Mouse (Mus musculus) forebrain, embryonic 16.5 days (tissue): ENCODE results near the gene Pde6h. TPM values are rescaled to one million over a fixed set of nuclear protein-coding genes. Genes with fewer than 3 reads are reported as not detected.

ENCODE experiments used
- ATAC-seq: fragments of 200-750 bp; cut with Nextera tagmentation; 2 replicates; pipeline ENCODE4 v1.8.0; 2017; ENCODE audit warnings: mild to moderate bottlenecking, moderate library complexity
- H3K27ac ChIP-seq: fragments of 300-500 bp; sonication (generic); 2 replicates; pipeline ENCODE4 v1.5.1; 2014; ENCODE audit warnings: low read length, control low read depth
- H3K27me3 ChIP-seq: fragments of 300-500 bp; sonication (generic); replicated peaks from 2 replicates; pipeline ENCODE4 v1.6.1; 2014; ENCODE audit warnings: low read length; ENCODE audit not compliant: control insufficient read depth, insufficient read depth
- H3K36me3 ChIP-seq: fragments of 300-500 bp; sonication (generic); 2 replicates; pipeline ENCODE4 v1.6.1; 2014; ENCODE audit not compliant: control insufficient read depth, insufficient read depth
- H3K4me1 ChIP-seq: fragments of 300-500 bp; sonication (generic); replicated peaks from 2 replicates; pipeline ENCODE4 v1.6.1; 2014; ENCODE audit warnings: low read length; ENCODE audit not compliant: control insufficient read depth, insufficient read depth
- H3K4me2 ChIP-seq: fragments of 300-500 bp; sonication (generic); 2 replicates; pipeline ENCODE4 v1.6.1; 2014; ENCODE audit warnings: mild to moderate bottlenecking, low read length, control low read depth
- H3K4me3 ChIP-seq: fragments of 300-500 bp; sonication (generic); replicated peaks from 2 replicates; pipeline ENCODE4 v1.5.1; 2014; ENCODE audit warnings: mild to moderate bottlenecking, low read length, control low read depth
- H3K9ac ChIP-seq: fragments of 300-500 bp; sonication (generic); replicated peaks from 2 replicates; pipeline ENCODE4 v1.6.1; 2014; ENCODE audit warnings: low read depth, low read length, control low read depth
- H3K9me3 ChIP-seq: fragments of 300-500 bp; sonication (generic); 2 replicates; pipeline ENCODE4 v1.6.1; 2016; ENCODE audit warnings: low read length; ENCODE audit not compliant: control insufficient read depth
- WGBS: fragments of 180-500 bp; shearing (Covaris S2); extraction: QIAGEN DNeasy Blood & Tissue Kit; methylation state at CpG from one replicate; pipeline ENCODE4 v1.1.7; 2014; 5-methylcytosine and 5-hydroxymethylcytosine counted together
- polyA plus RNA-seq: library from polyadenylated mRNA; unstranded; fragments of >200 nt; fragmentation: Nextera tagmentation; extraction: Ambion mirVana; gene quantifications from 2 replicates; pipeline ENCODE4 v1.2.1, GENCODE M21; 2015

Gene Pde6h
- polyA plus RNA-seq, 1 experiment from 2014 or later, result not detected

DNA sequence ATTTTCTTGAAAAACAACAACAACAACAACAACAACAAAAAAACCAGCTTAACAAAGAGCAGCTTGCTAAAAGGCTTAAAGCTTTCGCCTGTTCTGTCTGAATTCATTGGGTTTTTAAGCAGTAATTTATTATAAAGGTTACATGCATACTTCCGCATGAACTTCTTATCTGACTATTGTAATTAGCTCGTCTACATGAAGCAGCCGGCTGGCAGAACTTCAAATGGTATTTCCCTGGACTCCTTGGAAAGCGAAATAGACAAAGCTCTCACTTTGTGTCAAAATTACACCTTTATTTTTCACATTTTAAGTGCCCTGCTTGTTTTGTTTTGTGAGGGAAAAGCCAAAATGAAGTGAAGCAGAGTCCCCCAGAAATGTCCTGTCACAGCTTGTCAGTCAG lies 72.7 kb downstream of the Pde6h start:
- 18% methylated on average over 5 of the region's 5 CpGs for WGBS
- Histone ChIP-seq H3K27ac (no peak overlapping the region), H3K27me3 (no peaks in the 10 kb centered on the region), H3K4me3 (no peak overlapping the region), H3K4me1 (0 out of 2 replicates have a peak, but pooled peaks cover 4% of the 10 kb centered on the region), H3K9me3 (no peaks in the 10 kb centered on the region), H3K9ac (no peak overlapping the region), H3K4me2 (no peak overlapping the region), H3K36me3 (no peaks in the 10 kb centered on the region)
- no peak for ATAC-seq

DNA sequence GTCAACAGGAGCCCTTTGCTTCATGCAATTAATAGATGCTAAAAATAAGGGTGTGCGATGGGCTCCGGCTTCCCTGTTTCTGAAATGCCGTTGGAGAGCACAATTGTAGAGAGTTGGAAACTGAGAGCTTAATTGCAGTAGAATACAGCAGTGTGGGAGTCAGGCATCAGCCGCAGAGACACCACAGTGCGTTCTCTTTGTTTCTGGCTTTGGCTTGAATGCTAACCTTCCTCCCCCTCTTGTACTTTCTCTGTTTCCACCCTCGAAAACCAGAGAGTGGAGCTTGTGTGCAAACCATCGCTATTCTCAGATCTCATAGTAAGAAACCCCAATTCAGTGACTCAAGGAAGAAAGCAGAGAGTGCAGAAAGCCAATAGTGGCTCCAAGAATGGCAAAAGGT lies 74.5 kb downstream of the Pde6h start:
- ATAC-seq, result no peak
- H3K9me3 ChIP-seq, result no peaks in the 10 kb centered on the region
- no peak overlapping the region for H3K27ac ChIP-seq
- H3K4me1 ChIP-seq, result 0 out of 2 replicates have a peak, but pooled peaks cover 4% of the 10 kb centered on the region
- H3K27me3 ChIP-seq, result no peaks in the 10 kb centered on the region
- no peaks in the 10 kb centered on the region for H3K36me3 ChIP-seq
- 57% methylated on average over 7 of the region's 7 CpGs for WGBS
- no peak overlapping the region for H3K9ac ChIP-seq
- no peak overlapping the region for H3K4me3 ChIP-seq
- H3K4me2 ChIP-seq, result no peak overlapping the region

DNA sequence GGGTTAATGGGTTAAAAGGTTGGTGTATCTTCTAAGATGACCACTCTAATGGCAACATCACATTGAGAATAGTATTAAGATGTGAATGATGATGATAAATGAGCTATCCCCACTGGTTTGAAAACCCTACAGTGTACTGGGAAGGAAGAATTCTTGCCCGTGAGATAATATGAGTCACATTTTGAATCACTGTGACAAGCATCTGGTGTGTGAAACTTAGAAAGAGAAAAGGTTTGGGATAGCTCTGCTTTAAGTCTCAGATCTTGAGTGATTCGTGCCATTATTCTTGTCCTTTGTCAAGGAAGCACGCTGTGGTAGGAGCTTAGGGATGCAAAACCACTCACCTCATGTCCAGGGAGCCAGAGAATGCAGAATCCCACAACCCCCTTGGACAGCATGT lies 75.4 kb downstream of the Pde6h start:
- Histone ChIP-seq H3K36me3 (no peaks in the 10 kb centered on the region), H3K27me3 (no peaks in the 10 kb centered on the region), H3K4me3 (no peak overlapping the region), H3K9ac (no peak overlapping the region), H3K9me3 (no peaks in the 10 kb centered on the region), H3K4me1 (0 out of 2 replicates have a peak, but pooled peaks cover 4% of the 10 kb centered on the region), H3K27ac (no peak overlapping the region), H3K4me2 (no peak overlapping the region)
- ATAC-seq, result no peak
- 90% methylated on average over 3 of the region's 3 CpGs for WGBS

DNA sequence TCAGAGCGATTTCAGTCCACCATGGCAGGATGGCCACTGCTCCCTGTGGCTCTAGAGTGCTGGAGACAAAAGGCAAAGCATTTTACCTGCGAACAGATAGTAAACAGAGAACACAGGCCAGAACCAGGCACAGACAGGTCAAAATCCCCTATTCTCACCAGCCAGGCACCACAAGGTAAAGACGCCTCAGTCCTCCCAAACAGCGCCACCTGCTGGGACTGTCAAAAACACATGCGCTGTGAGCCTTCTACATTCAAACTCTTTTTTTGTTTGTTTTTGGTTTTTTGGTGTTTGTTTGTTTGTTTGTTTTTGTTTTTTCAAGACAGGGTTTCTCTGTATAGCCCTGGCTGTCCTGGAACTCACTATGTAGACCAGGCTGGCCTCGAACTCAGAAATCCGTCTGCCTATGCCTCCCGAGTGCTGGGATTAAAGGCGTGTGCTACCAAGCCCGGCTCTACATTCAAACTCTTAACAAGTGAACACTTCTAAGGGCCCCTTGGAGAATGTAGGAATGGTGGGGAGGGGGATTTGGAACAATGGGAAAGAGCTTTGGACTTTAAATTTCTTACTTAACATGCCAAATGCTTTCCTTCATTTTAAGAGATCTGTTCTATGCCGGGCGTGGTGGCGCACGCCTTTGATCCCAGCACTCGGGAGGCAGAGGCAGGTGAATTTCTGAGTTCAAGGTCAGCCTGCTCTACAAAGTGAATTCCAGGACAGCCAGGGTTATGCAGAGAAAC lies 76.2 kb downstream of the Pde6h start:
- Histone ChIP-seq H3K27ac (no peak overlapping the region), H3K4me2 (no peak overlapping the region), H3K27me3 (no peaks in the 10 kb centered on the region), H3K36me3 (no peaks in the 10 kb centered on the region), H3K9me3 (no peaks in the 10 kb centered on the region), H3K4me3 (no peak overlapping the region), H3K4me1 (0 out of 2 replicates have a peak, but pooled peaks cover 4% of the 10 kb centered on the region), H3K9ac (no peak overlapping the region)
- ATAC-seq, result no peak
- WGBS, result 90% methylated on average over 15 of the region's 15 CpGs

DNA sequence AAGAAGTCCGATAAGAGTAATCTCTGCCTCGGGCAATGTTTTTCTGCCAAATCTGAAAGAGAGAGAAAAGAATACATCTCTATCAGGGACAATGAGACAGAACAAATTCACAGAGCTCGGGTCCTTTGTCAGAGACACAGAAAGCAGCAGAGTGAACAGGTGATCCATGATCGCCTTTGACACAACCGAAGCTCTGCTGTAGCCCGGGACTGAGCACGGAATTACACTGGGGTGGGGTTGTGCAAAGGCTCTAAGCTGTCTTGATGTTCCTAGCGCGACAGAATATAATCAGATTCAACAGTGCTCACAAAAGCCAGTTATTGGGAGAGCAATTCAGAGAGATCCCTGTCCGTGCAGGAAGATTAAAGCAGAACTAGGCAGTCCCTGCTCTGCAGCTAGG lies 77.1 kb downstream of the Pde6h start:
- H3K9me3 ChIP-seq, result no peaks in the 10 kb centered on the region
- H3K4me2 ChIP-seq, result no peak overlapping the region
- ATAC-seq, result no peak
- H3K27ac ChIP-seq, result no peak overlapping the region
- 0 out of 2 replicates have a peak, but pooled peaks cover 4% of the 10 kb centered on the region for H3K4me1 ChIP-seq
- H3K36me3 ChIP-seq, result no peaks in the 10 kb centered on the region
- H3K4me3 ChIP-seq, result no peak overlapping the region
- 79% methylated on average over 10 of the region's 10 CpGs for WGBS
- H3K9ac ChIP-seq, result no peak overlapping the region
- no peaks in the 10 kb centered on the region for H3K27me3 ChIP-seq

DNA sequence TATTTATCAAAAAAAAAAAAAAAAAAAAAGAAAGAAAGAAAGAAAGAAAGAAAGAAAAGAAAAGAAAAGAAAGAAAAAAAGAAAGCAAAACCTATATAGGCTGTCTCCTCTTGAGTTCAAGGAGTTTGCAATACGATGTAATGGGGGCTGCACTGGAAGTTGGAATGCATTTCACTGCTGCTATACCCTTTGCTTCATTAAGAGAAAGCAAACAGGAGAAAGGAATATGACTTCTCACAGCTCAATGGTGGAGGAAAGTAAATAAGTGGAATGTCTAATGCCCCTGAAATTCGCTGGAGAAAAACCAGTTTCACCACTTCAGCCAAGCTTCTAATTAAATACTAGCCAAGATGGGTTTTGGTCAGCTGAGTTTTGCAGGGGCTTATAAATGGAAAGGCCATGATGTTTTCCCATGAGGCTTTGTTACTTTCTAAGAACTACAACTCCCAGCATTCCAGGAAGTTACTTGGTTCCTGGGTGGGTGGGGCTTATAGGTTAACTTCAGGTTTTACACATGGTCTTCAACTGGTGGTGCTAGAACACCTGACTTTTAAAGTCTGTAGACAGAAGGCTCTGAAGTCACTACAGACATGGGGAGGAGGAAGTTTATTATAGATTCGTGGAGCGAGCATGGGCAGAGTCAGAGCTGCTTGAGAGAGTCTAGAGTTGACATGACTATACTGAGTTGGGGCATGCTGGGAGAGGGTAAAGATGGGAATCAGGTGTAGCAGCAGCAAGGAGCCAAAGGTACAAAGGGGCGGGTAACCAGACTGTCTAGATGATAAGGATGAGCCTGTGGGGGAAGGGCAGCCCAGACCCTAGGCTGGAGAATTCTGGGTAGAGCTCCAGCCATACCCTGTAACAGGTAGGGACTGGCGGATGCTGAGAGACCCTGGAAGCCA lies 77.9 kb downstream of the Pde6h start:
- Histone ChIP-seq H3K4me2 (no peak overlapping the region), H3K27me3 (no peaks in the 10 kb centered on the region), H3K9me3 (no peaks in the 10 kb centered on the region), H3K9ac (no peak overlapping the region), H3K4me3 (no peak overlapping the region), H3K27ac (no peak overlapping the region), H3K36me3 (no peaks in the 10 kb centered on the region), H3K4me1 (0 out of 2 replicates have a peak, but pooled peaks cover under 1% of the 10 kb centered on the region)
- WGBS, result 76% methylated on average over 6 of the region's 6 CpGs
- no peak for ATAC-seq

DNA sequence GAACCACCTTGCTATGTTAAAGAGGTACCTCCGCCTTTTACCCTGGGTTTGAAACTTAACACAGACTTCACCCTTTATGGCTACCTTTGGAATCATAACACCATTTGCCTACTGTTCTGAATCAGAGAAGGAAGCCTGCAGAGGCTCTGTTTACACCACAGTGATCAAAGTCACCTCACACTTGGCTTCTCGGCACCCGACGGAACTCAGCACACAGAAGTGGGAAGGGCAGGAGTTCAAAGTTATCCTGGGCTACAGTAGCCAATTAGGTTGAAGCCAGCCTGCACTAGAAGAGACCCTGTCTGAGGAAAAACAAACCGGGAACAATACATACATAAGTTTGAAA lies 78.5 kb downstream of the Pde6h start:
- Histone ChIP-seq H3K36me3 (no peaks in the 10 kb centered on the region), H3K4me3 (no peak overlapping the region), H3K27ac (no peak overlapping the region), H3K27me3 (no peaks in the 10 kb centered on the region), H3K4me1 (no peaks in the 10 kb centered on the region), H3K4me2 (no peak overlapping the region), H3K9me3 (no peaks in the 10 kb centered on the region), H3K9ac (no peak overlapping the region)
- no peak for ATAC-seq
- 93% methylated on average over 5 of the region's 5 CpGs for WGBS

DNA sequence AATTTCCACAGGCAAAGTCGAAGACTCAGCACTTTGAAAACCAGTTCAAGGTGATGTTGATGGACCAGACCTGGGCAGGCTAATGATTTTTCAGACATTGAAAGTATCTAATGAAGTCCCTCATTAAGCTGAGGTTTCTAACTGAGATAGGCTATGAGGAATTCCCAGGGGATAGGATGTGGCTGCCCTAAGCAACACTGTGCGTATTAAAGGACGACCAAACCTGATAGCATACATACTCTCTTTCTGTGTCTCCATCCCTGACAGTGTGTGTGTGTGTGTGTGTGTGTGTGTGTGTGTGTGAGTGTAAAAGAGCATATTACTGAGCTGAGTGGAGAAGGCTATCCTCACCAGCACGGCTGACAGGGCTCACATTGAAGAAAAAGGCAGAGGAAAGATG lies 80.7 kb downstream of the Pde6h start:
- Histone ChIP-seq H3K27ac (no peak overlapping the region), H3K27me3 (no peaks in the 10 kb centered on the region), H3K9ac (no peak overlapping the region), H3K4me3 (no peak overlapping the region), H3K4me2 (no peak overlapping the region), H3K4me1 (no peaks in the 10 kb centered on the region), H3K36me3 (no peaks in the 10 kb centered on the region), H3K9me3 (no peaks in the 10 kb centered on the region)
- WGBS, result 85% methylated on average over 4 of the region's 4 CpGs
- no peak for ATAC-seq

DNA sequence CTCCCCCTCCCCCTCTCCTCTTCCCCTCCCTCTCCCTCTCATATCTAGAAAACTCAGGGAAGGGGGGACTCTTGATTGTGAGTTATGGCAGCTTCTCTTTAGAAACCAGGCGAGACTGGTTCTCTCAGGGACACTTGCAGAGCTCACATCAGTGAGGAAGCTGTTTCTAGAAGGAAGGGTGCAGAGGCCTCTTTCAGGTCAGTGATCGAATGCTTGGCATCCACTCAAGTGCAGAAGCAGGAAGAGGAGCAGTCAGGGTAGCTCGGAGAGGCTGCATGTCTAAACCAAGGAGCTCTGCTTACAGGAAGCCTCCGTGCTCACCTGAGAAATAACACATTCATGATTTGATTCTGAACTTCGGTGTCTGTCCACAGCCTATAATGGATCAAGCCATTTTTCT lies 87.6 kb downstream of the Pde6h start:
- Histone ChIP-seq H3K36me3 (no peaks in the 10 kb centered on the region), H3K27me3 (no peaks in the 10 kb centered on the region), H3K27ac (no peak overlapping the region), H3K4me2 (no peak overlapping the region), H3K4me3 (no peak overlapping the region), H3K9ac (no peak overlapping the region), H3K9me3 (no peaks in the 10 kb centered on the region), H3K4me1 (no peaks in the 10 kb centered on the region)
- ATAC-seq, result no peak
- WGBS, result 88% methylated on average over 5 of the region's 5 CpGs
